Mouse (Mus musculus) embryonic facial prominence, embryonic 14.5 days (tissue): ENCODE measurements at regions not wholly inside any gene's neighbourhood (a gene's known extent, or its start where the extent isn't known, plus 50 kb on each side); places are given as distances from the start of the nearest gene placed in this dataset.

ENCODE experiments used
- ATAC-seq: fragments of 200-750 bp; cut with Nextera tagmentation; 2 replicates; pipeline ENCODE4 v1.8.0; 2017; ENCODE audit warnings: low read depth, moderate number of reproducible peaks, moderate TSS enrichment
- DNase-seq: peaks from one replicate; pipeline ENCODE4 v3.0.0-alpha.2; 2015; ENCODE audit warnings: low spot score
- H3K27ac ChIP-seq: fragments of 300-500 bp; sonication (generic); replicated peaks from 2 replicates; pipeline ENCODE4 v1.5.1; 2014; ENCODE audit warnings: low read depth, mild to moderate bottlenecking, low read length, moderate library complexity
- H3K27me3 ChIP-seq: fragments of 300-500 bp; sonication (generic); replicated peaks from 2 replicates; pipeline ENCODE4 v1.6.1; 2014; ENCODE audit warnings: low read length; ENCODE audit not compliant: control insufficient read depth, insufficient read depth
- H3K36me3 ChIP-seq: fragments of 300-500 bp; sonication (generic); 2 replicates; pipeline ENCODE4 v1.6.1; 2014; ENCODE audit warnings: low read length, mixed read lengths; ENCODE audit not compliant: control insufficient read depth, insufficient read depth
- H3K4me1 ChIP-seq: fragments of 300-500 bp; sonication (generic); 2 replicates; pipeline ENCODE4 v1.6.1; 2014; ENCODE audit warnings: antibody characterized with exemption, low read length; ENCODE audit not compliant: control insufficient read depth, insufficient read depth
- H3K4me2 ChIP-seq: fragments of 300-500 bp; sonication (generic); 2 replicates; pipeline ENCODE4 v1.6.1; 2014; ENCODE audit warnings: low read depth, mild to moderate bottlenecking, low read length, moderate library complexity, mixed read lengths
- H3K4me3 ChIP-seq: fragments of 300-500 bp; sonication (generic); 2 replicates; pipeline ENCODE4 v1.5.1; 2014; ENCODE audit warnings: low read depth, mild to moderate bottlenecking, low read length
- H3K9ac ChIP-seq: fragments of 300-500 bp; sonication (generic); 2 replicates; pipeline ENCODE4 v1.6.1; 2014; ENCODE audit warnings: low read depth, mild to moderate bottlenecking, low read length, moderate library complexity, mixed read lengths
- H3K9me3 ChIP-seq: fragments of 300-500 bp; sonication (generic); 2 replicates; pipeline ENCODE4 v1.6.1; 2016; ENCODE audit warnings: low read length; ENCODE audit not compliant: control insufficient read depth
- WGBS: fragments of 180-500 bp; shearing (Covaris S2); extraction: QIAGEN DNeasy Blood & Tissue Kit; methylation state at CpG from one replicate; pipeline ENCODE4 v1.1.7; 2014; 5-methylcytosine and 5-hydroxymethylcytosine counted together

DNA sequence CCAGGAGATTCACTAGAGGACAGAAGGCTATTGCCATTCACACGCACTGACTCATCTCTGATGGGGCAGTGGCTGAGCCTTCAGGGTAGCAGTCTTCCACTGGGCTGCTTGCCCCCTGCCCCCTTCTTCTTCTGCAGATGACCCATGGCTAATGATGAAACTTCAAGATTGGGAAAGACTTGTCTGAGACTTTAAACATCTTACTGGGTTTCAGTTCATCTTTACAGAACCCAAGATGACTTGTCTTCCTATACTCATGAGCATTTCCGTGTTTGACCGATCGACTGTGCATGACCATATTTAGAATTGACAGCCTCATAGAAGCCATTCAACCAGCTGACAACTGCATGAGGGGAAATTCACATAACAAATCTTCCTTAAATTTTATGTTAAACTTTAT lies 140.0 kb upstream of the Mad2l1 start:
- H3K4me1 ChIP-seq = no peaks in the 10 kb centered on the region
- H3K4me2 ChIP-seq = no peak overlapping the region
- DNase-seq (no peak), ATAC-seq (no peak)
- no peak overlapping the region for H3K9ac ChIP-seq
- H3K36me3 ChIP-seq = no peaks in the 10 kb centered on the region
- WGBS = 91% methylated on average over 4 of the region's 4 CpGs
- no peaks in the 10 kb centered on the region for H3K27me3 ChIP-seq
- H3K9me3 ChIP-seq = no peaks in the 10 kb centered on the region
- H3K27ac ChIP-seq = no peak overlapping the region
- no peak overlapping the region for H3K4me3 ChIP-seq

DNA sequence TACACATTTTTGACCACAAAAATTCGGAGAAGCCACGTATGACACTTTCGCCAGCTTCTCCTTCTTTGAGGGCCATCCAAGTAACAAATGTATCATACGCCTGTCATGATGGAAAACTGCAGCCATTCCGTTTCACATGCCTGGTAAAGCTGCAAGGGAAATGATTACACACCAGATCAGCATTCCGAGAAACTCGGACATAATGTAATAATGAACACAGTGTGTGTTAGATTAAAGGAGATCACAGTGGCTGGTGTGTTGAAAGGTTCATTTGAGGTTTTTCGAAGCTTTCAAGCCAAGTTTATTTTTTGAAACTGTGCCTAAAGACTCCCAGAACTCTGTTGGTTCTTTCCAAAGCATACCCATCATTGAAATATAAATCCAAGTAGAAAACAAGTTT lies 137.8 kb upstream of the Mad2l1 start:
- Histone ChIP-seq H3K9me3 (no peaks in the 10 kb centered on the region), H3K4me3 (no peak overlapping the region), H3K4me2 (no peak overlapping the region), H3K36me3 (no peaks in the 10 kb centered on the region), H3K27ac (no peak overlapping the region), H3K27me3 (no peaks in the 10 kb centered on the region), H3K4me1 (peaks cover 7% of the 10 kb centered on the region), H3K9ac (no peak overlapping the region)
- ATAC-seq (no peak), DNase-seq (peak; percentile 65)
- 54% methylated on average over 8 of the region's 8 CpGs for WGBS

DNA sequence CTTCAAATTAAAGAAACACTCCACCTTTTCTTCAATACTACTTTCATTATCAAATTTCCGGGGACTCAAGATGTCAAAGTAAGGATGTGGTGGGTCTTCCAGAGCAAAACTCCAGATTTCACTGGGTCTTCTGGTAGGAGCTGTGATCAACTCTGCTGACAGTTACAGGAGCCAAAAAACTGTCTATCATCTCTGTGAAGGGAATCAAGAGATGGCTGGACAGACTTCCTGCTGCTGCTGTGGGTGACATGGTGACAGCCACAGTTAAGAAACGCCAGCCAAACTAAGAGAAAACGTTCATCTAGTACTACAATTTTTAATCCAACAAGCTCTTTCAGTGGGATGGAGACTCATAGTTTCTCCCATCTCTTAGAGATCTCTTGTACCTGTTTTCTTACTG lies 136.5 kb upstream of the Mad2l1 start:
- no peaks in the 10 kb centered on the region for H3K36me3 ChIP-seq
- no peak overlapping the region for H3K4me3 ChIP-seq
- H3K27me3 ChIP-seq = no peaks in the 10 kb centered on the region
- no peak overlapping the region for H3K27ac ChIP-seq
- H3K9me3 ChIP-seq = no peaks in the 10 kb centered on the region
- H3K4me2 ChIP-seq = no peak overlapping the region
- H3K9ac ChIP-seq = no peak overlapping the region
- H3K4me1 ChIP-seq = peaks cover 7% of the 10 kb centered on the region
- no peak for ATAC-seq
- 83% methylated on average over 3 of the region's 3 CpGs for WGBS
- no peak for DNase-seq

DNA sequence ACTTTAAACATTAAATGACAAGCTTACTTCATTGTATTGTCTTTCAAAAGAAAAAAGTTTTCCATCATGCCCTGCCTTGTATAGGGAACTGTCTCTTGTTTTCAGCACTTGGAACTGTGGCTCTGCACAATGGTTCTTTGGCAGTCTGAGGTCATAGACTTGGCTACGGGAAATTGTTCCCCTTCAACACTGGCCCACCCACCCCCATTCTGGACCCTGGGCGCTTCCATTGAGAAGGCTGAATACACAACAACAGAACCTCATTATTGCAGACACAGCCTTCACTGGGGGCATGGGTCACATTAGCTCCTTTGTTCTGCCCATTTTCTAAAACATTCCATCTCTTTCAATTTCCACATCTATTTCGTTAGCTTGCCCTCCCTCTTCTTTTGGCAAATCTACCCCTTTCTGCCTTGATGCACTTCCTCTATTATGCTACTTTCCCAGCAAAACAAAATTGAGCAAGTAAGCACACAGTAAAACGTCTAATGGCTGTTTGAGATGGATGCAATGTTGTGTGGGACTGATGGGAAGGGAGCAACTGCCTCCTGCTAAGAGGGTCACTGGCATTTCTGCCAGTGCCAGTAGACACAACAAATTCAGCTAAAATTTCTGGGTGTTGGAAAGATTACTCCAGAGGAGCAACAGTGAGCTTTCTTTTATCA lies 136.0 kb upstream of the Mad2l1 start:
- Histone ChIP-seq H3K27me3 (no peaks in the 10 kb centered on the region), H3K9me3 (no peaks in the 10 kb centered on the region), H3K36me3 (no peaks in the 10 kb centered on the region), H3K27ac (no peak overlapping the region), H3K4me3 (no peak overlapping the region), H3K4me1 (peaks cover 7% of the 10 kb centered on the region), H3K4me2 (no peak overlapping the region), H3K9ac (no peak overlapping the region)
- ATAC-seq = peak; percentile 82; the same call in 1 of the 2 replicates
- DNase-seq = peak; percentile 40
- WGBS = 43% methylated on average over 4 of the region's 4 CpGs

DNA sequence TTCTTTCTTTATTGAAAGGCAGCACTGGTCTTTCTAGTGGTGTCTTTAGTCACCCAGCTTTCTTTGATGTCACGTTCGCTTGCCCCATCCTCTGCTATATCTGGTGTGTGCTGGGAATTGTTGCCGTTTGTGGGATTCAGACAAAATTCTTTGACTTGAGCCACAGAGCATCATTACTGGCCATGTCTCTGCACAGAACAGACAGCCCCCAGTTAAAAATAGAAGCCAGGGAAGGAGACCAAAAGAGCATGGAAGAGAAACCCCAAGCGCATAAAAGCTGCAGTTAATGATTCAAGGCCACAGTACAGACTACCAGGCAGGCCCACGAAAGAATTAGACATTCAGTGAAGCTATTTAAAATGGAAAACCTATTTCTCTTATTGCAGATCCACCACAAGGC lies 133.7 kb upstream of the Mad2l1 start:
- Histone ChIP-seq H3K4me1 (peaks cover 7% of the 10 kb centered on the region), H3K36me3 (no peaks in the 10 kb centered on the region), H3K9me3 (no peaks in the 10 kb centered on the region), H3K27me3 (no peaks in the 10 kb centered on the region), H3K27ac (peak overlapping the region; percentile 50; the same call in 1 of the 2 replicates), H3K4me3 (no peak overlapping the region), H3K9ac (no peak overlapping the region), H3K4me2 (no peak overlapping the region)
- WGBS = 33% methylated on average over 5 of the region's 5 CpGs
- ATAC-seq = no peak
- DNase-seq = peak; percentile 17

DNA sequence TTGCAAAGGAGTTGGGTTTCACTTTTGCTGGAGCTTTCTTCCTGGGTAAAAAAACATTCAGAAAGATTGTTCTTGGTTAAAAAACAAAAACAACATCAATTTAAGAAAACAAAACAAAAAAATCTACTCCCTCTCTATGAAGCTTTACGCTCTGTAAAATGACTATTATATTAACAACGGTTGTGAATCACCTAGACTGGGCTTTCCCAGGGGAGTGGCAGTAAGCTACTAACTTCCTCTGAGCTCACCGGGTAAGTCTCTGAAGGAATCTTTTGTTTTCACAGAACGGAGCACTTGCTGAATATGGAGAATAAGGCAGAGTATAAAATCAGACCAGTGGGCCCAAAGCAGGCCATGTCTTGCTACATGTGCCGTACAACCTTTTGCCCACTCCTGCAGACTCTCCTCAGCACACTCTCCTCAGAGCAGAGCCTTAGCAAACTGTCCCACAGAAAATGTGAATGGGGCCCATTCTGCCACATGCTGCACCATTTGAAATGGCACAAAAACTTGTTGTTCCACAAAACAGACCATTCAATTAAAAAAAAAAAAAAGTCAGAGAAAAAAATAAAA lies 133.2 kb upstream of the Mad2l1 start:
- 0 out of 2 replicates have a peak overlapping the region, but pooled peaks have one; percentile 50 for H3K27ac ChIP-seq
- no peaks in the 10 kb centered on the region for H3K36me3 ChIP-seq
- WGBS = 29% methylated on average over 5 of the region's 5 CpGs
- no peak overlapping the region for H3K4me3 ChIP-seq
- no peak overlapping the region for H3K4me2 ChIP-seq
- DNase-seq = peak; percentile 53
- ATAC-seq = peak; percentile 22; the same call in 1 of the 2 replicates
- H3K9ac ChIP-seq = no peak overlapping the region
- H3K9me3 ChIP-seq = no peaks in the 10 kb centered on the region
- H3K27me3 ChIP-seq = no peaks in the 10 kb centered on the region
- peaks cover 7% of the 10 kb centered on the region for H3K4me1 ChIP-seq

DNA sequence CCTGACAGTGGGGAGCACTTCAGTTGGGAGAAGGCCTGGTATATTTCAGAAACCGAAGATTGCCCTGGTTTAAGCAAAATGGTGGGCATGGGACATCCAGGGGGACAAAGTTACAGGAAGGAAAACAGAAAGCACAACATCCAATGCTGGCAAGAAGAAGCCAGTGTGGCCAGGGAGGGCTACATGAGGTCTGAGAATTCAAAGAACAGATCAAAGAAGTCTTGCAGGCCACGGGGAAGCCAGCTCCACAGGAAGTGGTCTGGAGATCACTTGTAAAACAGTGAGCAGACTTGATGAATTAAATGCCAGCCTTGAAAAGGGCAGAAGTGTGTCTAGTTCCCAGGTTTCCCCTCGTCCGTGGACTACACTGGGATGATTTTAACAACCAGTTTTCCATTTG lies 120.4 kb upstream of the Mad2l1 start:
- Histone ChIP-seq H3K4me1 (no peaks in the 10 kb centered on the region), H3K27me3 (no peaks in the 10 kb centered on the region), H3K4me3 (no peak overlapping the region), H3K9ac (no peak overlapping the region), H3K9me3 (no peaks in the 10 kb centered on the region), H3K36me3 (no peaks in the 10 kb centered on the region), H3K4me2 (no peak overlapping the region), H3K27ac (no peak overlapping the region)
- 41% methylated on average over 4 of the region's 4 CpGs for WGBS
- DNase-seq = no peak
- no peak for ATAC-seq

DNA sequence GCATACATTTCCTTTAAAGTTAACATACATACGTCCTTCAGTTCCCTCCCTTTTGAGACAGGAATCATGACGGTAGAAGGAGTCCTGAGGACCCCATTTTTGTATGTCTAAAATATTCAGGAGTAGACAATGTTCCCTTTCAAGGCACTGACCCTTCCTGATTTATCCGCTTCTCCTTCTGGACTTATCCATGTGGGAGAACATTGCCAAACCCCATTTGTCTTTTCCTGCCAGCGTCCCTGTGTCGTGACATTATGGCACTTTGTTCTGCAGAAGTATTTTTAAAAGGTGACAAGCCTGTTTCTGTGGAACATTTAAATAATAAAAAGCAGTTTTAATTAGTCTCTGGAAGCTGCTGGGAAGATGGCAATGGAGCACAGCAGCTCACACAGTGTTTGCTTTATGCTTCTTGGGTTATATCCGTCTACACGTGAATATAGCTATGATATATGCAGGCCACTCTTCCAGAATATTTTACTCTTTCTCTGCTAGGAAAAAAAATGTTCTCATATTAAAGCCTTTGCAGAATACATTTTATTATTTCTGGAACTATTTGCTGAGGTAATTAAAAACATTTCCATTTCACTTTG lies 115.6 kb upstream of the Mad2l1 start:
- Histone ChIP-seq H3K27ac (no peak overlapping the region), H3K9ac (no peak overlapping the region), H3K4me1 (no peaks in the 10 kb centered on the region), H3K9me3 (no peaks in the 10 kb centered on the region), H3K4me2 (no peak overlapping the region), H3K27me3 (no peaks in the 10 kb centered on the region), H3K4me3 (no peak overlapping the region), H3K36me3 (no peaks in the 10 kb centered on the region)
- ATAC-seq (no peak), DNase-seq (no peak)
- WGBS = 58% methylated on average over 7 of the region's 7 CpGs

DNA sequence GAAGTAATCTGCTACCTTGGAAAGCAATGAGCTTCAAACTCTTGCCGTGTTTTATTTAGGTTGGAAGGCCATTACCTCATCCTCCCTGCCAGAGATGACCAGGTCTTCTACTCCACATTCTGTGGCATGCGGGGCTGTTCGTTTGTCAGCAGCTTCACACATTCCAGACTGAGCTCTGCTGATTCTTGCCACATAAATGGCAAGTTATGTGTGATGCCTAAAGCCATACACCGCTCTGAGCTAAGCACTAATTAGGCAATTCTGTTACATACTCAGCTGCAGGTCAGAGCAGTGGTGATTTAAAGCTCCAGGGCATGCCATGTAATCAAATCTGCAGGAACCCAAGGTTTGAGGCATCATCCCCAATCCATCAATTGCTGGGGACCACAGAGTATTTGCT lies 106.8 kb upstream of the Mad2l1 start:
- peaks cover 9% of the 10 kb centered on the region; the same call in 1 of the 2 replicates for H3K9me3 ChIP-seq
- H3K4me2 ChIP-seq = no peak overlapping the region
- H3K9ac ChIP-seq = no peak overlapping the region
- H3K27me3 ChIP-seq = no peaks in the 10 kb centered on the region
- no peak overlapping the region for H3K4me3 ChIP-seq
- ATAC-seq = peak; percentile 65; the same call in 1 of the 2 replicates
- no peak overlapping the region for H3K27ac ChIP-seq
- H3K4me1 ChIP-seq = no peaks in the 10 kb centered on the region
- H3K36me3 ChIP-seq = no peaks in the 10 kb centered on the region
- WGBS = 47% methylated on average over 4 of the region's 4 CpGs
- DNase-seq = no peak
